ENCODE assay signal across 22 mouse cellular contexts in genomic region chr8:118870711-118871110, GRCm38 (mm10).
DNase-seq lines count a peak whose midpoint lies in the region; ATAC-seq lines count a peak whose summit lies in the region.
"Had no signal": no experiment of that assay in that cellular context is flagged by ENCODE, and none has a peak within 500 bp of the region (broad histone marks: within the 10 kb centered on the region; RNA-seq: fewer than 3 reads in every experiment).

No protein-coding gene starts in this region.

- H3K4me1 ChIP-seq in megakaryocyte, embryonic 14.5 days = no peaks in the 10 kb centered on the region
- H3K4me1 ChIP-seq: embryonic facial prominence, embryonic 10.5 days; embryonic facial prominence, embryonic 12.5 days had no signal

- peak; percentile 73 to 77 for DNase-seq in cerebellum, postnatal 10 days
- DNase-seq in cerebellum, adult 11-12 months = no peak
- DNase-seq in cerebellum, postnatal 25 days = peak; percentile 46 to 70
- DNase-seq: adrenal gland, adult 8-10 months; adrenal gland, postnatal 14 days; adrenal gland, postnatal 36 days; B cell, adult 2 months; cerebellum, adult 18-20 months; cerebellum, adult 9-10 months; forebrain, postnatal 0 days had no signal

- peak overlapping the region; percentile 47 for H3K4me3 ChIP-seq in megakaryocyte, embryonic 14.5 days (replicated peaks)
- H3K4me3 ChIP-seq: embryonic facial prominence, embryonic 10.5 days; embryonic facial prominence, embryonic 12.5 days; forebrain, embryonic 13.5 days; forebrain, embryonic 15.5 days had no signal

- peaks cover 91% of the 10 kb centered on the region for H3K9me3 ChIP-seq in megakaryocyte, embryonic 14.5 days
- H3K9me3 ChIP-seq: embryonic facial prominence, embryonic 10.5 days; embryonic facial prominence, embryonic 12.5 days; forebrain, embryonic 13.5 days; forebrain, embryonic 15.5 days had no signal

- no peaks in the 10 kb centered on the region for H3K36me3 ChIP-seq in megakaryocyte, embryonic 14.5 days (replicated peaks; ENCODE audit: low read length)
- H3K36me3 ChIP-seq: embryonic facial prominence, embryonic 10.5 days; embryonic facial prominence, embryonic 12.5 days; forebrain, embryonic 15.5 days; G1E had no signal

- no peaks in the 10 kb centered on the region for H3K27me3 ChIP-seq in megakaryocyte, embryonic 14.5 days (replicated peaks)
- H3K27me3 ChIP-seq: CH12.LX; embryonic facial prominence, embryonic 12.5 days; forebrain, embryonic 13.5 days; forebrain, embryonic 15.5 days; Patski had no signal

- no peak for ATAC-seq in cerebellum, adult (ENCODE audit: insufficient number of reproducible peaks, low FRiP score, low TSS enrichment)
- ATAC-seq in megakaryocyte, adult 5-6 weeks (ENCODE audit: poor library complexity, severe bottlenecking) = no peak
- ATAC-seq: activated CD4-positive, CD25-positive, alpha-beta regulatory T cell, adult 4 months; CD4-positive, CD25-positive, alpha-beta regulatory T cell, adult 4 months; forebrain, embryonic 13.5 days; forebrain, embryonic 15.5 days; forebrain, postnatal 0 days; Patski had no signal
